Mouse (Mus musculus) cerebellum, adult 2 months (tissue): ENCODE results near the gene Cdh3. TPM values are rescaled to one million over a fixed set of nuclear protein-coding genes. Genes with fewer than 3 reads are reported as not detected.

Source experiments
- DNase-seq, 2 experiments: peaks; one replicate each; pipeline ENCODE4 v3.0.0; 2021
- H3K27ac ChIP-seq: fragments of 200-500 bp; 2 replicates; pipeline ENCODE4 v1.5.1; 2012; ENCODE audit warnings: low read length, control low read depth, inconsistent platforms; ENCODE audit not compliant: insufficient read depth
- H3K27me3 ChIP-seq: fragments of 200-500 bp; 2 replicates; pipeline ENCODE4 v1.6.1; 2012; ENCODE audit warnings: inconsistent platforms, mild to moderate bottlenecking, low read length, moderate library complexity; ENCODE audit not compliant: control insufficient read depth, insufficient read depth
- H3K4me1 ChIP-seq: fragments of 200-500 bp; 2 replicates; pipeline ENCODE4 v1.6.1; 2011; ENCODE audit warnings: low read length; ENCODE audit not compliant: control insufficient read depth, insufficient read depth
- H3K4me3 ChIP-seq: fragments of 200-500 bp; replicated peaks from 2 replicates; pipeline ENCODE3; 2011; ENCODE audit warnings: mild to moderate bottlenecking, low read depth, low read length, control low read depth; ENCODE audit not compliant: insufficient read depth
- CTCF ChIP-seq: fragments of 200-500 bp; IDR thresholded peaks from 2 replicates; pipeline ENCODE4 v1.5.1; 2011; ENCODE audit warnings: low read depth, mild to moderate bottlenecking, control low read depth, low read length, moderate library complexity, borderline replicate concordance; ENCODE audit not compliant: insufficient read depth
- POLR2A ChIP-seq: fragments of 200-500 bp; IDR thresholded peaks from 2 replicates; pipeline ENCODE4 v1.6.1; 2011; ENCODE audit warnings: low read length, control low read depth, borderline replicate concordance; ENCODE audit not compliant: insufficient read depth
- WGBS: fragments of 180-500 bp; shearing (Covaris S2); methylation state at CpG from one replicate; pipeline ENCODE4 v1.1.7; 2018; 5-methylcytosine and 5-hydroxymethylcytosine counted together
- polyA plus RNA-seq: library from polyadenylated mRNA; depleted of rRNA; stranded (reverse); fragments of >200 nt; gene quantifications from 2 replicates; pipeline ENCODE4 v1.2.3, GENCODE M21; 2012

Cdh3 gene
- polyA plus RNA-seq, 1 experiment, result 0.64 TPM

DNA sequence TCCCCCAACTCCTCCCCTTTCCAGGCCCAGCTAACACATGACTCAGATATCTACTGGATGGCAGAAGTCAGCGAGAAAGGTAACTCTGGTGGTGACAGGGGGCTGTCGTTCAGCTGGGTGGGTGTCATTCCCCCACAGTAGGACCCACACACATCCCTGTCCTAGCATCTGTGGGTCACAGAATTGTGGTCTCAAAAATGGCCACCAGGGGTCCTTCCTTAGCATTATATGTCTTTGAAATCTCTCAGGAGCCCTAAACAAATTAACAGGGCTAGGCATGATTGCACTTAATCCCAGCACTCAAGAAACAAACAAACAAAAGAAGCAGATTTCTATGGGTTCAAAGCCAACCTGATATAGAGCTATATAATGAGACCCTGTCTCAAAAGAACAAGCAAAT is 34.5 kb downstream of the Cdh3 start:
- no peaks in the 10 kb centered on the region; the same call in 1 of the 2 replicates for H3K27me3 ChIP-seq
- DNase-seq, result no peak
- TF ChIP-seq CTCF, result no peak
- no peak for TF ChIP-seq POLR2A
- H3K4me3 ChIP-seq, result no peak overlapping the region
- no peak overlapping the region for H3K27ac ChIP-seq
- 81% methylated on average over 2 of the region's 2 CpGs for WGBS
- no peaks in the 10 kb centered on the region for H3K4me1 ChIP-seq

GRCm38 (mm10) chr8:106546746-106547145 is 36.1 kb downstream of the Cdh3 start:
- 83% methylated on average over 7 of the region's 7 CpGs for WGBS
- DNase-seq, result no peak
- no peak overlapping the region for H3K27ac ChIP-seq
- no peaks in the 10 kb centered on the region for H3K4me1 ChIP-seq
- H3K27me3 ChIP-seq, result no peaks in the 10 kb centered on the region; the same call in 1 of the 2 replicates
- no peak overlapping the region for H3K4me3 ChIP-seq
- TF ChIP-seq POLR2A, result no peak
- no peak for TF ChIP-seq CTCF

DNA sequence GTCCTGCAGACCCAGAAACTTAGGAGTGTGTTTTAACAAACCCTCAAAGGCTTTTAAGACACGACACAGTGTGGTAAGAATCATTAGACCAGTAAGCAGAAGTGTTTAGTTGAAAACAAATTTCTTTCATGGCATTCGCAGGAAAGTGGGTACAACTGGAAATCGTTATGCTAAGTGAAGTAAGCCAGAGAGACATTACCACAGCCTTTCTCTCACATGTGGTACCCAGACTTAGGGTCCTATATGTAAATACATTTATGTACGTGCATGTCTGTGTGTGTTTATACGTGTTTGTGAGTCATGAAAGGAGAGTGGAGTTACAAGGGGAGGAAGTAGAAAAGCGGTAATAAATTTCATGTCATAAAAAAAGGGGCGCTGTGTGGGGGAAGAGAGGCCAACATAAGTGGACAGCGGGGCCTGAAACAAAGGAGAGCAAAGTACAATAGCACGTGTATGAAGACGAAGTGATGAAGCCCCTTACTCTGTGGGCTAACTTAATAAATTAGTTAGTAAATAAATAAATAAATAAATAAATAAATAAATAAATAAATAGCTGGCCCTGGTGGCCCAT is 37.8 kb downstream of the Cdh3 start:
- no peaks in the 10 kb centered on the region; the same call in 1 of the 2 replicates for H3K27me3 ChIP-seq
- TF ChIP-seq POLR2A, result no peak
- TF ChIP-seq CTCF, result no peak
- WGBS, result 88% methylated on average over 10 of the region's 10 CpGs
- H3K4me1 ChIP-seq, result no peaks in the 10 kb centered on the region
- DNase-seq, result no peak
- H3K27ac ChIP-seq, result no peak overlapping the region
- no peak overlapping the region for H3K4me3 ChIP-seq

DNA sequence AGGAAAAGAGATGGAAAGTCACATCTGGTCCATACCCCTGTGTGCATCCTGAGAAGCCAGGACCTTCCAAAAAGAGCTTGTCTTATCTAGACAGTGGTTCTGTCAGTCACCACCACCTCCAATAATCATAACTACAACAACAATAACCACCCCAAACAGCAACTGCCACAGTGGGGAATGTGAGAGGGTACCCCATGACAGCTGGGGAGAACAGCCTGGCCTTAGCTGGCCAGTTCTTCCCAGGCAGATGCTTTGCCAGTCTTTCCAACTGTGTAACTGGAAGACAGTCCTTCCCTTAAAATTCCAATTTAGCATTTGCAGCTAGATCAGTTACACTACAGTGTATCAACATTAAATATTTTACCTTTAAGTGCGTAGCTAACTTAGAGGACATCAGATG is 40.2 kb downstream of the Cdh3 start:
- Histone ChIP-seq H3K4me1 (no peaks in the 10 kb centered on the region), H3K4me3 (no peak overlapping the region), H3K27me3 (no peaks in the 10 kb centered on the region), H3K27ac (no peak overlapping the region)
- TF ChIP-seq POLR2A (no peak), CTCF (no peak)
- WGBS, result 100% methylated on average over 1 of the region's 1 CpGs
- no peak for DNase-seq

DNA sequence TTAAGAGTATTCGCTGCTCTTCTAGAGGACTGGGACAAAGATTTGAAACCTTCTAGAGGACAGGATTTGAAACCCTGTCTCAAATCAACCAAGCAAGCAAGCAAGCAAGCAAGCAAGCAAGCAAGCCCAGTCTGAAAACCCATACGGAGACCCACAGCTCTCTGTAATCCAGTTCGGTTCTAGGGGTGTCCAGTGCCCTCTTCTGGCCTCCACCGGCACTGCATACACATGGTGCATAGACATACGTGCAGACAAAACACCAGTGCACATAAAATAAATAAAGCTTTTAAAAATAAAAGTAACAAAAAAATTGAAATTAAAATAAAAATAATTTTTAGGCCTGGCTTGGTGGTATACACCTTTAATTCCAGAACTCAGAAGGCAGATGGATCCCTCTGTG is 43.3 kb downstream of the Cdh3 start:
- Histone ChIP-seq H3K4me3 (no peak overlapping the region), H3K27ac (no peak overlapping the region), H3K4me1 (no peaks in the 10 kb centered on the region), H3K27me3 (no peaks in the 10 kb centered on the region)
- 98% methylated on average over 5 of the region's 5 CpGs for WGBS
- no peak for DNase-seq
- no peak for TF ChIP-seq POLR2A
- no peak for TF ChIP-seq CTCF

DNA sequence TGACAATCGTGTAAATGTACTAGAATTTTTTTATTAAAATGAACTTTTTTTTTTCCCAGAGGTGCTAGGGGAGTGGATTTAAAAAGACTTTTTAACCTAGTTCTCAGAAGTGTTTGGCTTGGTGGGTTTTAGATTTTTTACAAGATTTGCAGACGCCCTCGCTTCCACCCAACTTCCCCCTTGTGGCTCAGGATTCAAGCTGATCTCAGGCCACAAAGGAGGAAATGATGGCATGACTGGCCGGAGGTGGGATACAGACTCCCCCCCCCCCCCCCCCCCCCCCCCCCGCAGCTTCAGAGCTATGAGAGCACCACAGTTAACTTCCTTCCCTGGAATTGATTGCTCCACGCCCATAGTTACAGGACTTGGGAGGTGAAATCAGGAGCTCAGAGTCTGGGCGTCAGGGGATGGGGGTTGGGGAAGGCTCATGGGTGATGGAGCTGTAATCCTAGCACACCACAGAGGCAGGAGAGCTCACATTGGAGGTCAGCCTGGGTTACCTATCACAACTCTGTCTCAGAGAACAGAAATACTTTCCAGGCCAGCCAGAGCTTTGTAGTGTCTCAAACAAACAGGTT is 45.5 kb downstream of the Cdh3 start:
- WGBS, result 67% methylated on average over 7 of the region's 7 CpGs
- Histone ChIP-seq H3K27me3 (no peaks in the 10 kb centered on the region; the same call in 1 of the 2 replicates), H3K4me3 (no peak overlapping the region), H3K4me1 (no peaks in the 10 kb centered on the region), H3K27ac (no peak overlapping the region)
- TF ChIP-seq CTCF, result no peak
- no peak for TF ChIP-seq POLR2A
- DNase-seq, result no peak

- H3K4me3 ChIP-seq, result no peak overlapping the region
- WGBS, result 65% methylated on average over 9 of the region's 9 CpGs
- H3K27me3 ChIP-seq, result no peaks in the 10 kb centered on the region; the same call in 1 of the 2 replicates
- H3K27ac ChIP-seq, result no peak overlapping the region
- H3K4me1 ChIP-seq, result no peaks in the 10 kb centered on the region
- TF ChIP-seq POLR2A (no peak), CTCF (no peak)
- no peak for DNase-seq
Measured at GRCm38 (mm10) chr8:106559844-106560243, 49.2 kb downstream of the Cdh3 start.
